Mouse (Mus musculus) midbrain, postnatal 0 days (tissue): ENCODE measurements at regions not wholly inside any gene's neighbourhood (a gene's known extent, or its start where the extent isn't known, plus 50 kb on each side); places are given as distances from the start of the nearest gene placed in this dataset.

ENCODE experiments used
- ATAC-seq: fragments of 200-750 bp; cut with Nextera tagmentation; 2 replicates; pipeline ENCODE4 v1.8.0; 2017; ENCODE audit warnings: moderate number of reproducible peaks, mild to moderate bottlenecking, moderate TSS enrichment, moderate library complexity; ENCODE audit not compliant: low FRiP score
- DNase-seq: peaks from one replicate; pipeline ENCODE4 v3.0.0-alpha.2; 2015; ENCODE audit warnings: low spot score
- H3K27ac ChIP-seq: fragments of 300-500 bp; sonication (generic); 2 replicates; pipeline ENCODE4 v1.5.1; 2014; ENCODE audit warnings: low read depth, mild to moderate bottlenecking, low read length, mixed read lengths
- H3K27me3 ChIP-seq: fragments of 300-500 bp; sonication (generic); 2 replicates; pipeline ENCODE4 v1.6.1; 2014; ENCODE audit warnings: low read length, control low read depth, mixed read lengths; ENCODE audit not compliant: insufficient read depth
- H3K36me3 ChIP-seq: fragments of 300-500 bp; sonication (generic); 2 replicates; pipeline ENCODE4 v1.6.1; 2014; ENCODE audit warnings: low read length, control low read depth, mixed read lengths; ENCODE audit not compliant: insufficient read depth
- H3K4me1 ChIP-seq: fragments of 300-500 bp; sonication (generic); 2 replicates; pipeline ENCODE4 v1.6.1; 2014; ENCODE audit warnings: mild to moderate bottlenecking, control low read depth, antibody characterized with exemption, low read length, mixed read lengths; ENCODE audit not compliant: insufficient read depth
- H3K4me2 ChIP-seq: fragments of 300-500 bp; sonication (generic); 2 replicates; pipeline ENCODE4 v1.6.1; 2014; ENCODE audit warnings: low read depth, mild to moderate bottlenecking, low read length, mixed read lengths; ENCODE audit not compliant: poor library complexity, severe bottlenecking
- H3K4me3 ChIP-seq: fragments of 300-500 bp; sonication (generic); 2 replicates; pipeline ENCODE4 v1.5.1; 2014; ENCODE audit warnings: low read depth, mild to moderate bottlenecking, low read length, moderate library complexity
- H3K9ac ChIP-seq: fragments of 300-500 bp; sonication (generic); replicated peaks from 2 replicates; pipeline ENCODE4 v1.6.1; 2014; ENCODE audit warnings: mild to moderate bottlenecking, low read length, moderate library complexity, mixed read lengths; ENCODE audit not compliant: poor library complexity, severe bottlenecking
- H3K9me3 ChIP-seq: fragments of 300-500 bp; sonication (generic); 2 replicates; pipeline ENCODE4 v1.6.1; 2016; ENCODE audit warnings: low read length, control low read depth
- CTCF ChIP-seq: IDR thresholded peaks from 2 replicates; pipeline ENCODE4 v1.5.1; 2016; ENCODE audit warnings: antibody characterized with exemption, mild to moderate bottlenecking
- WGBS: fragments of 180-500 bp; shearing (Covaris S2); extraction: QIAGEN DNeasy Blood & Tissue Kit; methylation state at CpG from one replicate; pipeline ENCODE4 v1.1.7; 2014; 5-methylcytosine and 5-hydroxymethylcytosine counted together

GRCm38 (mm10) chr4:39644136-39644535, 194.0 kb downstream of the 1700009N14Rik start:
- no peak overlapping the region for H3K4me2 ChIP-seq
- no peak overlapping the region for H3K27ac ChIP-seq
- no peaks in the 10 kb centered on the region for H3K27me3 ChIP-seq
- H3K4me3 ChIP-seq = no peak overlapping the region
- ATAC-seq = no peak
- no peak for TF ChIP-seq CTCF
- no peaks in the 10 kb centered on the region for H3K36me3 ChIP-seq
- no peaks in the 10 kb centered on the region for H3K9me3 ChIP-seq
- H3K4me1 ChIP-seq = no peaks in the 10 kb centered on the region
- DNase-seq = no peak
- no peak overlapping the region for H3K9ac ChIP-seq
- WGBS = 68% methylated on average over 7 of the region's 7 CpGs

GRCm38 (mm10) chr4:39644849-39645248, 194.8 kb downstream of the 1700009N14Rik start:
- 69% methylated on average over 5 of the region's 5 CpGs for WGBS
- Histone ChIP-seq H3K4me2 (no peak overlapping the region), H3K9ac (no peak overlapping the region), H3K4me1 (no peaks in the 10 kb centered on the region), H3K9me3 (no peaks in the 10 kb centered on the region), H3K27ac (no peak overlapping the region), H3K27me3 (no peaks in the 10 kb centered on the region), H3K4me3 (no peak overlapping the region), H3K36me3 (no peaks in the 10 kb centered on the region)
- peak; percentile 17 for DNase-seq
- no peak for ATAC-seq
- peak; percentile 16; the same call in 1 of the 2 replicates for TF ChIP-seq CTCF

GRCm38 (mm10) chr4:39660538-39660937, 210.4 kb downstream of the 1700009N14Rik start:
- Histone ChIP-seq H3K9ac (no peak overlapping the region), H3K4me2 (no peak overlapping the region), H3K27ac (no peak overlapping the region), H3K27me3 (no peaks in the 10 kb centered on the region), H3K4me3 (no peak overlapping the region), H3K9me3 (no peaks in the 10 kb centered on the region), H3K4me1 (no peaks in the 10 kb centered on the region), H3K36me3 (no peaks in the 10 kb centered on the region)
- DNase-seq (peak; percentile 38), ATAC-seq (no peak)
- 23% methylated on average over 2 of the region's 2 CpGs for WGBS
- no peak for TF ChIP-seq CTCF

- H3K27ac ChIP-seq = no peak overlapping the region
- H3K9ac ChIP-seq = no peak overlapping the region
- no peak overlapping the region for H3K4me2 ChIP-seq
- H3K4me3 ChIP-seq = no peak overlapping the region
- H3K27me3 ChIP-seq = no peaks in the 10 kb centered on the region
- 72% methylated on average over 7 of the region's 7 CpGs for WGBS
- DNase-seq = no peak
- no peaks in the 10 kb centered on the region for H3K9me3 ChIP-seq
- ATAC-seq = no peak
- no peak for TF ChIP-seq CTCF
- H3K4me1 ChIP-seq = no peaks in the 10 kb centered on the region
- no peaks in the 10 kb centered on the region for H3K36me3 ChIP-seq
Measured at GRCm38 (mm10) chr4:39672609-39673008, 222.5 kb downstream of the 1700009N14Rik start.

GRCm38 (mm10) chr4:39695236-39695635, 245.1 kb downstream of the 1700009N14Rik start:
- peaks cover 3% of the 10 kb centered on the region; the same call in 1 of the 2 replicates for H3K4me1 ChIP-seq
- 6% methylated on average over 4 of the region's 4 CpGs for WGBS
- H3K9me3 ChIP-seq = no peaks in the 10 kb centered on the region
- H3K4me2 ChIP-seq = no peak overlapping the region
- no peak overlapping the region for H3K4me3 ChIP-seq
- H3K9ac ChIP-seq = no peak overlapping the region
- H3K36me3 ChIP-seq = no peaks in the 10 kb centered on the region
- H3K27me3 ChIP-seq = no peaks in the 10 kb centered on the region
- DNase-seq (no peak), ATAC-seq (no peak)
- H3K27ac ChIP-seq = no peak overlapping the region
- no peak for TF ChIP-seq CTCF

GRCm38 (mm10) chr4:39697565-39697964, 247.5 kb downstream of the 1700009N14Rik start:
- ATAC-seq = no peak
- no peaks in the 10 kb centered on the region for H3K9me3 ChIP-seq
- no peak overlapping the region for H3K4me2 ChIP-seq
- H3K4me1 ChIP-seq = peaks cover 3% of the 10 kb centered on the region; the same call in 1 of the 2 replicates
- H3K9ac ChIP-seq = no peak overlapping the region
- peak; percentile 86 for DNase-seq
- no peak overlapping the region for H3K4me3 ChIP-seq
- peak; percentile 66 for TF ChIP-seq CTCF
- no peaks in the 10 kb centered on the region for H3K27me3 ChIP-seq
- no peak overlapping the region for H3K27ac ChIP-seq
- no peaks in the 10 kb centered on the region for H3K36me3 ChIP-seq
- WGBS = 32% methylated on average over 5 of the region's 5 CpGs
